Mouse (Mus musculus) heart, embryonic 15.5 days (tissue): ENCODE data around the gene 4931406C07Rik. TPM values are rescaled to one million over a fixed set of nuclear protein-coding genes. Genes with fewer than 3 reads are reported as not detected.
A peak's percentile ranks its signal among the peaks of the same experiment; 100 is the strongest.

Source experiments
- ATAC-seq: fragments of 200-750 bp; cut with Nextera tagmentation; replicated peaks from 2 replicates; pipeline ENCODE4 v1.8.0; 2017; ENCODE audit warnings: low read depth, moderate TSS enrichment; ENCODE audit not compliant: insufficient number of reproducible peaks, insufficient read depth, low FRiP score
- H3K27ac ChIP-seq: fragments of 300-500 bp; sonication (generic); 2 replicates; pipeline ENCODE4 v1.5.1; 2015; ENCODE audit warnings: mild to moderate bottlenecking, inconsistent platforms
- H3K27me3 ChIP-seq: fragments of 300-500 bp; sonication (generic); 2 replicates; pipeline ENCODE4 v1.6.1; 2015; ENCODE audit warnings: inconsistent platforms
- H3K36me3 ChIP-seq: fragments of 300-500 bp; sonication (generic); 2 replicates; pipeline ENCODE4 v1.6.1; 2015; ENCODE audit warnings: mild to moderate bottlenecking, inconsistent platforms
- H3K4me1 ChIP-seq: fragments of 300-500 bp; sonication (generic); replicated peaks from 2 replicates; pipeline ENCODE4 v1.6.1; 2015; ENCODE audit warnings: inconsistent platforms
- H3K4me2 ChIP-seq: fragments of 300-500 bp; sonication (generic); 2 replicates; pipeline ENCODE4 v1.6.1; 2015; ENCODE audit warnings: inconsistent platforms, mild to moderate bottlenecking, moderate library complexity
- H3K4me3 ChIP-seq: fragments of 300-500 bp; sonication (generic); 2 replicates; pipeline ENCODE4 v1.5.1; 2015; ENCODE audit warnings: mild to moderate bottlenecking, inconsistent platforms
- H3K9ac ChIP-seq: fragments of 300-500 bp; sonication (generic); 2 replicates; pipeline ENCODE4 v1.6.1; 2015; ENCODE audit warnings: mild to moderate bottlenecking, inconsistent platforms
- H3K9me3 ChIP-seq: fragments of 300-500 bp; sonication (generic); replicated peaks from 2 replicates; pipeline ENCODE4 v1.6.1; 2016; ENCODE audit warnings: inconsistent platforms
- WGBS: fragments of 180-500 bp; shearing (Covaris S2); methylation state at CpG from one replicate; pipeline ENCODE4 v1.1.7; 2015; ENCODE audit warnings: mixed read lengths; 5-methylcytosine and 5-hydroxymethylcytosine counted together
- polyA plus RNA-seq: library from polyadenylated mRNA; unstranded; fragments of >200 nt; fragmentation: Nextera tagmentation; extraction: Ambion mirVana; gene quantifications from 2 replicates; pipeline ENCODE4 v1.2.1, GENCODE M21; 2015

4931406C07Rik gene
- polyA plus RNA-seq, 1 experiment from 2014 or later, result 6.2 TPM

- WGBS, result 74% methylated on average over 7 of the region's 7 CpGs
- H3K4me1 ChIP-seq, result no peaks in the 10 kb centered on the region
- no peaks in the 10 kb centered on the region for H3K9me3 ChIP-seq
- H3K27ac ChIP-seq, result no peak overlapping the region
- ATAC-seq, result no peak
- H3K9ac ChIP-seq, result no peak overlapping the region
- H3K4me3 ChIP-seq, result no peak overlapping the region
- H3K27me3 ChIP-seq, result no peaks in the 10 kb centered on the region
- H3K4me2 ChIP-seq, result no peak overlapping the region
- no peaks in the 10 kb centered on the region for H3K36me3 ChIP-seq
These were observed 51.7 kb downstream of the 4931406C07Rik start for GRCm38 (mm10) chr9:15254501-15254900.

GRCm38 (mm10) chr9:15252196-15252595 is 54.1 kb downstream of the 4931406C07Rik start:
- no peak overlapping the region for H3K9ac ChIP-seq
- H3K4me3 ChIP-seq, result no peak overlapping the region
- H3K4me1 ChIP-seq, result no peaks in the 10 kb centered on the region
- no peak overlapping the region for H3K4me2 ChIP-seq
- ATAC-seq, result no peak
- H3K9me3 ChIP-seq, result no peaks in the 10 kb centered on the region
- 81% methylated on average over 7 of the region's 7 CpGs for WGBS
- no peaks in the 10 kb centered on the region for H3K27me3 ChIP-seq
- no peaks in the 10 kb centered on the region for H3K36me3 ChIP-seq
- no peak overlapping the region for H3K27ac ChIP-seq

GRCm38 (mm10) chr9:15250376-15250775 is 55.9 kb downstream of the 4931406C07Rik start:
- Histone ChIP-seq H3K36me3 (no peaks in the 10 kb centered on the region), H3K27me3 (no peaks in the 10 kb centered on the region), H3K4me3 (no peak overlapping the region), H3K4me2 (no peak overlapping the region), H3K9ac (no peak overlapping the region), H3K9me3 (no peaks in the 10 kb centered on the region), H3K4me1 (no peaks in the 10 kb centered on the region), H3K27ac (no peak overlapping the region)
- 57% methylated on average over 7 of the region's 7 CpGs for WGBS
- ATAC-seq, result no peak

- H3K36me3 ChIP-seq, result no peaks in the 10 kb centered on the region
- H3K9ac ChIP-seq, result no peak overlapping the region
- no peaks in the 10 kb centered on the region for H3K4me1 ChIP-seq
- H3K4me3 ChIP-seq, result no peak overlapping the region
- H3K27me3 ChIP-seq, result no peaks in the 10 kb centered on the region
- no peaks in the 10 kb centered on the region for H3K9me3 ChIP-seq
- H3K4me2 ChIP-seq, result no peak overlapping the region
- H3K27ac ChIP-seq, result no peak overlapping the region
- no peak for ATAC-seq
- WGBS, result 58% methylated on average over 14 of the region's 14 CpGs
These were observed 60.8 kb downstream of the 4931406C07Rik start for GRCm38 (mm10) chr9:15245319-15246075.

GRCm38 (mm10) chr9:15242130-15242529 is 64.1 kb downstream of the 4931406C07Rik start:
- Histone ChIP-seq H3K9me3 (no peaks in the 10 kb centered on the region), H3K9ac (no peak overlapping the region), H3K27ac (no peak overlapping the region), H3K36me3 (no peaks in the 10 kb centered on the region), H3K4me2 (no peak overlapping the region), H3K27me3 (no peaks in the 10 kb centered on the region), H3K4me3 (no peak overlapping the region), H3K4me1 (peaks cover 24% of the 10 kb centered on the region)
- 94% methylated on average over 1 of the region's 1 CpGs for WGBS
- no peak for ATAC-seq

- no peak overlapping the region for H3K4me3 ChIP-seq
- peaks cover 24% of the 10 kb centered on the region for H3K4me1 ChIP-seq
- WGBS, result 42% methylated on average over 9 of the region's 9 CpGs
- no peaks in the 10 kb centered on the region for H3K9me3 ChIP-seq
- no peak overlapping the region for H3K27ac ChIP-seq
- H3K4me2 ChIP-seq, result no peak overlapping the region
- ATAC-seq, result no peak
- no peaks in the 10 kb centered on the region for H3K36me3 ChIP-seq
- no peak overlapping the region for H3K9ac ChIP-seq
- H3K27me3 ChIP-seq, result 0 out of 2 replicates have a peak, but pooled peaks cover 2% of the 10 kb centered on the region
These were observed 64.7 kb downstream of the 4931406C07Rik start for GRCm38 (mm10) chr9:15241596-15241939.

- Histone ChIP-seq H3K27me3 (0 out of 2 replicates have a peak, but pooled peaks cover 2% of the 10 kb centered on the region), H3K36me3 (no peaks in the 10 kb centered on the region), H3K27ac (no peak overlapping the region), H3K4me3 (no peak overlapping the region), H3K4me1 (peaks cover 24% of the 10 kb centered on the region), H3K9me3 (no peaks in the 10 kb centered on the region), H3K9ac (no peak overlapping the region), H3K4me2 (no peak overlapping the region)
- ATAC-seq, result no peak
- WGBS, result 63% methylated on average over 6 of the region's 6 CpGs
These were observed 65.2 kb downstream of the 4931406C07Rik start for GRCm38 (mm10) chr9:15240863-15241595.

GRCm38 (mm10) chr9:15240006-15240405 is 66.2 kb downstream of the 4931406C07Rik start:
- H3K36me3 ChIP-seq, result no peaks in the 10 kb centered on the region
- H3K9me3 ChIP-seq, result no peaks in the 10 kb centered on the region
- ATAC-seq, result no peak
- H3K4me2 ChIP-seq, result no peak overlapping the region
- peaks cover 24% of the 10 kb centered on the region for H3K4me1 ChIP-seq
- H3K27ac ChIP-seq, result no peak overlapping the region
- H3K27me3 ChIP-seq, result 0 out of 2 replicates have a peak, but pooled peaks cover 2% of the 10 kb centered on the region
- no peak overlapping the region for H3K4me3 ChIP-seq
- H3K9ac ChIP-seq, result no peak overlapping the region
- 87% methylated on average over 6 of the region's 6 CpGs for WGBS

GRCm38 (mm10) chr9:15239042-15239925 is 67.0 kb downstream of the 4931406C07Rik start, which contains the start of gene Vstm5:
Gene Vstm5, plus strand, starts transcription at chr9:15239045.
- 0 out of 2 replicates have a peak, but pooled peaks cover 2% of the 10 kb centered on the region for H3K27me3 ChIP-seq
- ATAC-seq, result peak; percentile 54
- no peaks in the 10 kb centered on the region for H3K36me3 ChIP-seq
- H3K27ac ChIP-seq, result peak within 1 kb of the TSS; percentile 68
- peaks cover 24% of the 10 kb centered on the region for H3K4me1 ChIP-seq
- H3K9ac ChIP-seq, result peak within 1 kb of the TSS; percentile 62
- WGBS, result 5% methylated on average over 35 of the region's 35 CpGs
- peak within 1 kb of the TSS; percentile 97 for H3K4me2 ChIP-seq
- H3K9me3 ChIP-seq, result no peaks in the 10 kb centered on the region
- peak within 1 kb of the TSS; percentile 60 for H3K4me3 ChIP-seq

- Histone ChIP-seq H3K9me3 (no peaks in the 10 kb centered on the region), H3K27ac (peak overlapping the region; percentile 68), H3K4me1 (peaks cover 24% of the 10 kb centered on the region), H3K9ac (peak overlapping the region; percentile 62), H3K4me3 (peak overlapping the region; percentile 60), H3K4me2 (peak overlapping the region; percentile 97), H3K27me3 (0 out of 2 replicates have a peak, but pooled peaks cover 2% of the 10 kb centered on the region), H3K36me3 (no peaks in the 10 kb centered on the region)
- 61% methylated on average over 16 of the region's 16 CpGs for whole genome bisulfite sequencing
- ATAC-seq, result no peak
These were observed 67.8 kb downstream of the 4931406C07Rik start for GRCm38 (mm10) chr9:15238297-15238990.
